Mouse (Mus musculus) kidney, embryonic 16.5 days (tissue): ENCODE measurements around the gene Trim6. TPM values are rescaled to one million over a fixed set of nuclear protein-coding genes. Genes with fewer than 3 reads are reported as not detected.

Source experiments
- polyA plus RNA-seq: library from polyadenylated mRNA; unstranded; fragments of >200 nt; fragmentation: Nextera tagmentation; extraction: Ambion mirVana; gene quantifications from 2 replicates; pipeline ENCODE4 v1.2.1, GENCODE M21; 2015

The Trim6 gene
- polyA plus RNA-seq, 1 experiment from 2014 or later = 2.6 TPM

Other genes starting within 250 kb of the Trim6 start
- gene Olfr635, start 247.6 kb upstream of the Trim6 start, polyA plus RNA-seq = 0.01 TPM in 2 replicates
- not detected in 2 replicates for gene Olfr638, start 220.0 kb upstream of the Trim6 start, polyA plus RNA-seq
- not detected in 2 replicates for gene Olfr639, start 201.5 kb upstream of the Trim6 start, polyA plus RNA-seq
- gene Olfr640, start 193.2 kb upstream of the Trim6 start, polyA plus RNA-seq = not detected in 2 replicates
- not detected in 2 replicates for gene Olfr641, start 183.3 kb upstream of the Trim6 start, polyA plus RNA-seq
- gene Olfr642, start 166.1 kb upstream of the Trim6 start, polyA plus RNA-seq = not detected in 2 replicates
- not detected in 2 replicates for gene 4930516K23Rik, start 157.3 kb upstream of the Trim6 start, polyA plus RNA-seq
- not detected in 2 replicates for gene Olfr644, start 146.9 kb upstream of the Trim6 start, polyA plus RNA-seq
- gene Olfr645, start 133.3 kb upstream of the Trim6 start, polyA plus RNA-seq = not detected in 2 replicates
- not detected in 2 replicates for gene Olfr646, start 113.9 kb upstream of the Trim6 start, polyA plus RNA-seq
- not detected in 2 replicates for gene Ubqln5, start 89.0 kb upstream of the Trim6 start, polyA plus RNA-seq
- gene Olfr643, start 81.4 kb upstream of the Trim6 start, polyA plus RNA-seq = not detected in 2 replicates
- not detected in 2 replicates for gene Ubqln3, start 75.5 kb upstream of the Trim6 start, polyA plus RNA-seq
- gene Ubqlnl, start 68.2 kb upstream of the Trim6 start, polyA plus RNA-seq = not detected in 2 replicates
- not detected in 2 replicates for gene Olfm5, start 54.0 kb upstream of the Trim6 start, polyA plus RNA-seq
- gene Olfr648, start 35.4 kb upstream of the Trim6 start, polyA plus RNA-seq = 0.15 and 0.19 TPM in 2 replicates
- gene Olfr649, start 22.8 kb upstream of the Trim6 start, polyA plus RNA-seq = not detected in 2 replicates
- gene Trim34a, start 25.7 kb downstream of the Trim6 start, polyA plus RNA-seq = 1.9 and 2.5 TPM in 2 replicates
- 0.22 and 0.37 TPM in 2 replicates for gene Trim5, start 69.3 kb downstream of the Trim6 start, polyA plus RNA-seq
- 6.1 TPM in 2 replicates for gene Trim12a, start 96.7 kb downstream of the Trim6 start, polyA plus RNA-seq
- 0.27 TPM in 1 of 2 replicates, not detected in the other for gene Trim34b, start 110.7 kb downstream of the Trim6 start, polyA plus RNA-seq
- gene Trim12c, start 134.6 kb downstream of the Trim6 start, polyA plus RNA-seq = 2.8 and 3.0 TPM in 2 replicates
- 0.09 and 0.12 TPM in 2 replicates for gene Trim30b, start 151.1 kb downstream of the Trim6 start, polyA plus RNA-seq
- 0.13 and 0.21 TPM in 2 replicates for gene Trim30c, start 182.0 kb downstream of the Trim6 start, polyA plus RNA-seq
- gene Trim30a, start 246.4 kb downstream of the Trim6 start, polyA plus RNA-seq = 1.2 and 1.5 TPM in 2 replicates